Mouse (Mus musculus) G1E-ER4 (cell line): ENCODE data around the gene Timm8b. TPM values are rescaled to one million over a fixed set of nuclear protein-coding genes. Genes with fewer than 3 reads are reported as not detected.

Experiments
- GATA1 ChIP-seq: IDR thresholded peaks from one replicate; pipeline ENCODE4 v1.8.0; 2012; ENCODE audit warnings: low read length, inconsistent platforms
- polyA plus RNA-seq: library from polyadenylated mRNA; stranded (reverse); fragments of >175 nt; gene quantifications from 2 replicates; pipeline ENCODE4 v1.2.3, GENCODE M21; 2012

The Timm8b gene
- 13.3 and 21.0 TPM in 2 replicates for polyA plus RNA-seq

- no peak for TF ChIP-seq GATA1
Observed at GRCm38 (mm10) chr9:50603189-50603997, at the start of gene Timm8b, which contains the start of gene Sdhd. Gene Timm8b, plus strand, starts transcription at chr9:50603910. Gene Sdhd, minus strand, starts transcription at chr9:50603812.

GRCm38 (mm10) chr9:50554241-50555093 lies 49.2 kb upstream of the Timm8b start, which contains the start of gene Il18:
Gene Il18, plus strand, starts transcription at chr9:50554827.
- TF ChIP-seq GATA1: no peak

GRCm38 (mm10) chr9:50555094-50555446 lies 48.6 kb upstream of the Timm8b start, which contains the start of gene Bco2:
Gene Bco2, minus strand, starts transcription at chr9:50555181.
- TF ChIP-seq GATA1: no peak

- no peak for TF ChIP-seq GATA1
Observed at GRCm38 (mm10) chr9:50561145-50561917, 42.4 kb upstream of the Timm8b start, which contains the start of gene Tex12. Gene Tex12, minus strand, starts transcription at chr9:50561325.

- no peak for TF ChIP-seq GATA1
Observed at GRCm38 (mm10) chr9:50561918-50562360, 41.8 kb upstream of the Timm8b start.

GRCm38 (mm10) chr9:50565173-50565572 lies 38.5 kb upstream of the Timm8b start:
- TF ChIP-seq GATA1: no peak

GRCm38 (mm10) chr9:50565940-50566339 lies 37.8 kb upstream of the Timm8b start:
- no peak for TF ChIP-seq GATA1

- no peak for TF ChIP-seq GATA1
Observed at GRCm38 (mm10) chr9:50567372-50567771, 36.3 kb upstream of the Timm8b start.

- no peak for TF ChIP-seq GATA1
Observed at GRCm38 (mm10) chr9:50567881-50568280, 35.8 kb upstream of the Timm8b start.

- no peak for TF ChIP-seq GATA1
Observed at GRCm38 (mm10) chr9:50569599-50570525, 33.8 kb upstream of the Timm8b start.

- no peak for TF ChIP-seq GATA1
Observed at GRCm38 (mm10) chr9:50580370-50580769, 23.3 kb upstream of the Timm8b start.

GRCm38 (mm10) chr9:50585145-50585818 lies 18.4 kb upstream of the Timm8b start:
- TF ChIP-seq GATA1: no peak

- TF ChIP-seq GATA1: no peak
Observed at GRCm38 (mm10) chr9:50586955-50587354, 16.8 kb upstream of the Timm8b start.
